Comparison of ENCODE assay signal across 13 mouse cellular contexts in the genomic region with DNA sequence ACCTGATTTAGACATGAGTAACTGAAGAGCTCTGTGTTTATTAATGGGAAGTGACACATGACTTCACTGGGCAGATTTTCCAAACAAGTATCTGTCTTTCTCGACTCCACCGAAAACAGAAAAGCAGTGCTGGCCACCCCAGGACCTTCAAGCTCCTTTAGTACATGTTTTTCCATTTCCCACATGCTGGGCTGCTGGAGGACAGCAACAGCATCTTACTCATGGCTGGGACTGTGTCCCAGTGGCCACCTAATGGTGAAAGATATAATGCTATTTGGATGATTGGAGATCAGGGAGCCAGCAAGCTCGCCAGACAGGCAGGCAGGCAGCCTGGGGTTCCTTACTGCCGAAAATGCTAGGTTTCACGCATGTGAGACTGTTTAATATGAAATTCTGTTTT. TPM values are rescaled to one million over a fixed set of nuclear protein-coding genes. Genes with fewer than 3 reads are reported as not detected.
A peak's percentile ranks its signal among the peaks of the same experiment; 100 is the strongest.
DNase-seq lines count a peak whose midpoint lies in the region; TF ChIP-seq lines count a peak whose summit lies in the region.
"Had no signal": no experiment of that assay in that cellular context is flagged by ENCODE, and none has a peak within 500 bp of the region (broad histone marks: within the 10 kb centered on the region; RNA-seq: fewer than 3 reads in every experiment).

No protein-coding gene starts in this region.

- no peaks in the 10 kb centered on the region for H3K27me3 ChIP-seq in heart, adult 2 months (ENCODE audit: control insufficient read depth, insufficient read depth, low read length)
- H3K27me3 ChIP-seq: embryonic facial prominence, embryonic 12.5 days; forebrain, embryonic 15.5 days; intestine, embryonic 15.5 days; limb, embryonic 15.5 days had no signal

- no peaks in the 10 kb centered on the region; the same call in 1 of the 2 replicates for H3K4me1 ChIP-seq in heart, adult 2 months (ENCODE audit: control insufficient read depth, insufficient read depth, low read length)
- H3K4me1 ChIP-seq: forebrain, embryonic 15.5 days; intestine, embryonic 15.5 days had no signal

- no peaks in the 10 kb centered on the region for H3K36me3 ChIP-seq in heart, adult 2 months (ENCODE audit: control insufficient read depth, insufficient read depth, low read length)
- H3K36me3 ChIP-seq: embryonic facial prominence, embryonic 12.5 days; forebrain, embryonic 15.5 days; intestine, embryonic 15.5 days; limb, embryonic 15.5 days had no signal

- intact Hi-C loops in heart, adult 2 months (cut with DNase I): no loop called here

- no peak for TF ChIP-seq POLR2A in heart, adult 2 months (IDR thresholded peaks at IDR 0.05; ENCODE audit: insufficient read depth, low read depth, low read length)

- peak; percentile 35 for DNase-seq in adrenal gland, adult 2 months
- DNase-seq in adrenal gland, adult 8-10 months: no peak
- no peak for DNase-seq in heart, adult 2 months
- no peak for DNase-seq in heart, adult 8-10 months (ENCODE audit: low spot score)
- peak; percentile 24 for DNase-seq in lung, postnatal 10 days
- no peak for DNase-seq in lung, postnatal 36 days
- DNase-seq in cerebellum, postnatal 36 days: peak; percentile 31 to 55
- no peak for DNase-seq in frontal cortex, postnatal 10 days (ENCODE audit: low spot score in 2 of 2)

- TF ChIP-seq EP300 in heart, adult 2 months (IDR thresholded peaks at IDR 0.05; ENCODE audit: insufficient read depth, low read depth, low read length): no peak

- TF ChIP-seq CTCF in heart, adult 2 months (IDR thresholded peaks at IDR 0.05): peak; percentile 45

- H3K9ac ChIP-seq in heart, adult 2 months (ENCODE audit: low read depth, low read length): no peak overlapping the region
- H3K9ac ChIP-seq: embryonic facial prominence, embryonic 12.5 days; forebrain, embryonic 15.5 days; intestine, embryonic 15.5 days; limb, embryonic 15.5 days had no signal

- no peak overlapping the region for H3K27ac ChIP-seq in heart, adult 2 months
- H3K27ac ChIP-seq: embryonic facial prominence, embryonic 12.5 days; forebrain, embryonic 15.5 days; intestine, embryonic 15.5 days; limb, embryonic 15.5 days had no signal

- 51% methylated on average over 5 of the region's 5 CpGs for WGBS in heart, adult 2 months

- H3K79me2 ChIP-seq in heart, adult 2 months (replicated peaks; ENCODE audit: control insufficient read depth, insufficient read depth, low read length): no peaks in the 10 kb centered on the region

- no peak overlapping the region for H3K4me3 ChIP-seq in heart, adult 2 months
- H3K4me3 ChIP-seq: embryonic facial prominence, embryonic 12.5 days; forebrain, embryonic 15.5 days; intestine, embryonic 15.5 days; limb, embryonic 15.5 days had no signal

RNA-seq across cellular contexts. Expression of a gene that starts 57.5 kb away (rescaled TPM):
- under 1 TPM; 0.17 to 0.29 TPM for total RNA-seq in adrenal gland, adult 2 months (2021)
- polyA plus RNA-seq in adrenal gland, adult 2 months (2012; rRNA removed): 0.38 and 0.46 TPM in 2 replicates
- under 1 TPM in 3 of 4 experiments, not detected in 1; 0.09 to 0.43 (median 0.12) TPM for total RNA-seq in adrenal gland, adult 8-10 months (2022)
- total RNA-seq in heart, adult 2 months (2021): not detected
- polyA plus RNA-seq in heart, adult 2 months (2012; rRNA removed): 0.04 TPM in 1 of 2 replicates, not detected in the other
- not detected for total RNA-seq in heart, adult 8-10 months (2022)
- total RNA-seq: monocyte, adult 5-6 weeks had no signal

Comparison
In these comparisons a context has a peak if more than half of its experiments do, and no peak if none do; other contexts are left out.
1. DNase-seq: peak in adrenal gland, adult 2 months (single experiment), lung, postnatal 10 days (single experiment) and cerebellum, postnatal 36 days (2 of 2); none in adrenal gland, adult 8-10 months (single experiment), heart, adult 2 months (0 of 2), heart, adult 8-10 months (single experiment), lung, postnatal 36 days (single experiment) and frontal cortex, postnatal 10 days (0 of 2).